Comparison of ENCODE assay signal across 8 mouse cellular contexts in the genomic region with DNA sequence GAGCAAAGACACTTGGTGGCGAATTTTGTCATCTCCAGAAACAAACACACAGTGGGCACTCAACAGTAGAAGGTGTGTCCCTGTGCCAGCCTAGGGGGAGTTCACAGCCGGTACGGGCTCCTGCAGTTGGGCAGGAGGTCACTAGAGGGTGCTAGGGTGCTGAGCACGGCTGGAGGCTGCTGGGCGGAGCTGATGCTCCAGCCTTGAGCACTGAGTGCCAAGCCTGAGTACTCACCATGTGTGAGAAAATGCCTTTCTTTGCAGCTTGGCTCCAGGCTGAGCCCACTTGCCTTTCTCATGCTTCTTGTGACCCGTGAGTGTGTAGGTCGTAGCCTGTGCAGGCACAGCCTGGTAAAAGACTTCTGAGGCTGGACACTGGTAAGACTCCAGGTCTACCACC. TPM values are rescaled to one million over a fixed set of nuclear protein-coding genes. Genes with fewer than 3 reads are reported as not detected.
DNase-seq lines count a peak whose midpoint lies in the region; ATAC-seq and TF ChIP-seq lines count a peak whose summit lies in the region.

No protein-coding gene starts in this region.

- peak; percentile 38; the same call in 1 of the 2 replicates for TF ChIP-seq POLR2A in embryonic fibroblast, embryonic 13.5 days (IDR thresholded peaks at IDR 0.05; ENCODE audit: low read depth, low read length)

- H3K9ac ChIP-seq in heart, embryonic 11.5 days (ENCODE audit: low read depth, low read length) = no peak overlapping the region
- H3K9ac ChIP-seq in kidney, embryonic 15.5 days = no peak overlapping the region

- DNase-seq in 3T3-L1 (ENCODE audit: low read depth, low spot score) = peak; percentile 87
- peak; percentile 92 to 95 for DNase-seq in adrenal gland, postnatal 36 days
- peak; percentile 76 for DNase-seq in liver
- peak; percentile 71 to 78 for DNase-seq in spleen, postnatal 36 days (ENCODE audit: low spot score in 2 of 2)

- no peak overlapping the region for H3K27ac ChIP-seq in embryonic fibroblast, embryonic 13.5 days (ENCODE audit: insufficient read depth, low read length)
- no peak overlapping the region for H3K27ac ChIP-seq in heart, embryonic 11.5 days (ENCODE audit: low read depth, low read length)
- H3K27ac ChIP-seq in kidney, embryonic 15.5 days = peak overlapping the region; percentile 73

- TF ChIP-seq CTCF in embryonic fibroblast, embryonic 13.5 days (IDR thresholded peaks at IDR 0.05; ENCODE audit: borderline replicate concordance, insufficient read depth, low read length) = peak; percentile 96

- H3K27me3 ChIP-seq in heart, embryonic 11.5 days (ENCODE audit: control insufficient read depth, insufficient read depth, low read length) = no peaks in the 10 kb centered on the region; the same call in 1 of the 2 replicates
- H3K27me3 ChIP-seq in kidney, embryonic 15.5 days = 0 out of 2 replicates have a peak, but pooled peaks cover 4% of the 10 kb centered on the region

- WGBS in heart, embryonic 11.5 days (ENCODE audit: insufficient replicate concordance) = under 1% methylated on average over 7 of the region's 7 CpGs
- WGBS in kidney, embryonic 15.5 days = 0% methylated on average over 7 of the region's 7 CpGs

- no peak overlapping the region for H3K4me2 ChIP-seq in heart, embryonic 11.5 days
- no peak overlapping the region for H3K4me2 ChIP-seq in kidney, embryonic 15.5 days

- no peaks in the 10 kb centered on the region for H3K9me3 ChIP-seq in heart, embryonic 11.5 days (replicated peaks; ENCODE audit: control insufficient read depth, low read length)
- H3K9me3 ChIP-seq in kidney, embryonic 15.5 days (replicated peaks) = no peaks in the 10 kb centered on the region

- H3K4me1 ChIP-seq in embryonic fibroblast, embryonic 13.5 days (ENCODE audit: control insufficient read depth, insufficient read depth, low read length) = peaks cover 5% of the 10 kb centered on the region; the same call in 1 of the 2 replicates
- H3K4me1 ChIP-seq in heart, embryonic 11.5 days (ENCODE audit: control insufficient read depth, insufficient read depth, low read length) = peaks cover 36% of the 10 kb centered on the region
- peaks cover 30% of the 10 kb centered on the region for H3K4me1 ChIP-seq in kidney, embryonic 15.5 days

- ATAC-seq in heart, embryonic 11.5 days (replicated peaks; ENCODE audit: insufficient number of reproducible peaks, low FRiP score, low TSS enrichment) = peak; percentile 60; the same call in 1 of the 2 replicates
- peak; percentile 87 for ATAC-seq in kidney, embryonic 15.5 days (replicated peaks; ENCODE audit: low FRiP score)
- peak; percentile 90 for ATAC-seq in monocyte, adult 5-6 weeks (replicated peaks; ENCODE audit: insufficient number of reproducible peaks, low FRiP score, low TSS enrichment, poor library complexity, severe bottlenecking)

- no peak overlapping the region for H3K4me3 ChIP-seq in embryonic fibroblast, embryonic 13.5 days (ENCODE audit: insufficient read depth, low read length)
- no peak overlapping the region for H3K4me3 ChIP-seq in heart, embryonic 11.5 days (ENCODE audit: low read depth, low read length)
- no peak overlapping the region for H3K4me3 ChIP-seq in kidney, embryonic 15.5 days (replicated peaks)

- H3K36me3 ChIP-seq in heart, embryonic 11.5 days (ENCODE audit: control insufficient read depth, insufficient read depth, low read length) = no peaks in the 10 kb centered on the region
- H3K36me3 ChIP-seq in kidney, embryonic 15.5 days = no peaks in the 10 kb centered on the region

RNA-seq across cellular contexts. Expression of gene Pwwp2b, which starts 14.6 kb away (rescaled TPM):
- total RNA-seq in adrenal gland, postnatal 36 days (2021) = 10 to 100 TPM in 1 of 2 experiments, 1 to 10 TPM in 1; 9.8 to 15.6 TPM
- polyA plus RNA-seq in embryonic fibroblast, embryonic 13.5 days (2011; ENCODE audit: insufficient read length, low read depth, missing spikeins) = 8.9 and 9.5 TPM in 2 replicates
- 8.4 TPM in 2 replicates for polyA plus RNA-seq in heart, embryonic 11.5 days (2014; fragmentation: Nextera tagmentation; extraction: Ambion mirVana)
- polyA plus RNA-seq in kidney, embryonic 15.5 days (2015; fragmentation: Nextera tagmentation; extraction: Ambion mirVana) = 8.1 and 8.7 TPM in 2 replicates
- 1.4 to 4.4 TPM (median 2.5 TPM) in 3 replicates for total RNA-seq in monocyte, adult 5-6 weeks (2017)

RNA-seq across cellular contexts. Expression of gene Stk32c, which starts 20.6 kb away (rescaled TPM):
- 1 to 10 TPM; 3.3 to 3.9 TPM for total RNA-seq in adrenal gland, postnatal 36 days (2021)
- polyA plus RNA-seq in embryonic fibroblast, embryonic 13.5 days (2011; ENCODE audit: insufficient read length, low read depth, missing spikeins) = 0.46 and 1.0 TPM in 2 replicates
- polyA plus RNA-seq in heart, embryonic 11.5 days (2014; fragmentation: Nextera tagmentation; extraction: Ambion mirVana) = not detected in 2 replicates
- 0.14 and 0.16 TPM in 2 replicates for polyA plus RNA-seq in kidney, embryonic 15.5 days (2015; fragmentation: Nextera tagmentation; extraction: Ambion mirVana)
- total RNA-seq in monocyte, adult 5-6 weeks (2017) = 8.6 to 15.5 TPM (median 9.7 TPM) in 3 replicates

RNA-seq across cellular contexts. Expression of gene Lrrc27, which starts 20.9 kb away (rescaled TPM):
- total RNA-seq in adrenal gland, postnatal 36 days (2021) = 1 to 10 TPM; 6.9 to 8.1 TPM
- 25.2 and 27.8 TPM in 2 replicates for polyA plus RNA-seq in embryonic fibroblast, embryonic 13.5 days (2011; ENCODE audit: insufficient read length, low read depth, missing spikeins)
- polyA plus RNA-seq in heart, embryonic 11.5 days (2014; fragmentation: Nextera tagmentation; extraction: Ambion mirVana) = 4.9 and 6.2 TPM in 2 replicates
- 2.9 and 3.0 TPM in 2 replicates for polyA plus RNA-seq in kidney, embryonic 15.5 days (2015; fragmentation: Nextera tagmentation; extraction: Ambion mirVana)
- total RNA-seq in monocyte, adult 5-6 weeks (2017) = 0.53 to 1.3 TPM in 2 of 3 replicates, not detected in the other
